Mouse (Mus musculus) spleen, postnatal 4 days (tissue): ENCODE measurements around the gene Nabp2.
A peak's percentile ranks its signal among the peaks of the same experiment; 100 is the strongest.

Experiments
- DNase-seq, 2 experiments: peaks; one replicate each; pipeline ENCODE4 v3.0.0; 2022; ENCODE audit warnings: low spot score in 2 of 2

Nabp2 gene

DNA sequence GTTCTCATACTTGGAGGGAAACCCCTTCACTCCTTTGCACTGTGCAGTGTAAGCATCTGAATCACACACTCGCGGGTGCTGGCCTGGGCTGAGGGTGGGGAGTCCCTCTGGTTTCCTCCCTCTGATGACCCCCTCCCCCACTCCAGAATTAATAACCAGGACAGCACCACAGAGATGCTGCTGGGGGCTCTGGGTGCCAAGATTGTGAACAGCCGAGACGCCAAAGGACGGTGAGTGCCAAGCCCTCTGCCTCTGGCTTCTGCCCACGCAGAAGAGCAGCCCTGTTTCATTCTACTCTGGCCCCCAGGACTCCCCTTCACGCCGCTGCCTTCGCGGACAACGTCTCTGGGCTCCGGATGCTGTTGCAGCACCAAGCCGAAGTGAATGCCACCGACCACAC is 22.4 kb downstream of the Nabp2 start:
- no peak for DNase-seq

- DNase-seq, result no peak
Observed at GRCm38 (mm10) chr10:128385902-128386301, 25.4 kb downstream of the Nabp2 start.

DNA sequence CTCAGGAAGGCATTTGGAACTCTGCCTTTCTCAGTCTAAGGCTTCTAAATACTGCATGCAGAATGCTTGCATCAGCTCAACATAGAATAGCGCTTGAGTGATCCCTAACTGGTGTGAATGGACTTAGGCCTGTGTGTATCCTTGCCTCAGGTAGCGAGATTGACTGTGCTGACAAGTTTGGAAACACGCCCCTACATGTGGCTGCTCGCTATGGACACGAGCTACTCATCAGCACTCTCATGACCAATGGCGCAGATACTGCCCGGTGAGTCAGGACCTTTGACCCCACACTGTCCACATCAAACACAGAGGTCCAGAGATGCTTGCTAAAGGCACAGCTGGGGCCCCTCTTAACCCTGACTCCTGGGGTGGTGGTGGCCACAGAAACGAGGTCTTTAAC is 28.8 kb downstream of the Nabp2 start:
- no peak for DNase-seq

DNA sequence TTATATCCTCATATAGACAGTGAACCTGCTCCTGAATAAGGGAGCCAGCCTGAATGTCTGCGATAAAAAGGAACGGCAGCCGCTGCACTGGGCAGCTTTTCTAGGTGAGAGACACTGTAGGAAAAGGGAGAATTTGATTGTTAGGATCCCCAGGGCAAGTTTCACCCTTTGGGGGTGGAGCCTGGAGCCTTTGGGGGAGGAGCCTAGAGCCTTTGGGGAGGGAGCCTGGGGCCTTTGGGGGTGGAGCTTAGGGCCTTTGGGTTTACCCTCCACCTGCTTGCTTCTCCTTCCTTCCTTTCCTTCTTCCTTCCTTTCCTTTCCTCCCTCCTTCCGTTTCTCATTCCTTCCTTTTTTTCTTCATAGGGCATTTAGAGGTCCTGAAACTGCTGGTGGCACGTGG is 30.7 kb downstream of the Nabp2 start:
- peak in 1 of 2 experiments; percentile 64 for DNase-seq

DNA sequence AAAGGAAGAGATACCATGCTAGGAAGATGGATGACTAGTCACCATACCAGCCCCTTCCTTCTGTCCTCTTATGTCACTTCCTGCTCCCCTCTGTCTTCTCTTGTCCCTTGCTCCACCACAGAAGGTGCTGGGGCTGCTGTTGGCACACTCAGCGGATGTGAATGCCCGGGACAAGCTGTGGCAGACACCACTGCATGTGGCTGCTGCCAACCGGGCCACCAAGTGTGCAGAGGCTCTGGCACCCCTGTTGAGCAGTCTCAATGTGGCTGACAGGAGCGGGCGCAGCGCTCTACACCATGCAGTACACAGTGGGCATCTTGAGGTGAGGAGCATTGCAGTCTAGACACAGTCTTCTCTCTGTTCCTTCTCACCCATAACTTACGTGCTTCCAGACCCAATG is 32.0 kb downstream of the Nabp2 start:
- peak in 1 of 2 experiments; percentile 59 for DNase-seq

DNA sequence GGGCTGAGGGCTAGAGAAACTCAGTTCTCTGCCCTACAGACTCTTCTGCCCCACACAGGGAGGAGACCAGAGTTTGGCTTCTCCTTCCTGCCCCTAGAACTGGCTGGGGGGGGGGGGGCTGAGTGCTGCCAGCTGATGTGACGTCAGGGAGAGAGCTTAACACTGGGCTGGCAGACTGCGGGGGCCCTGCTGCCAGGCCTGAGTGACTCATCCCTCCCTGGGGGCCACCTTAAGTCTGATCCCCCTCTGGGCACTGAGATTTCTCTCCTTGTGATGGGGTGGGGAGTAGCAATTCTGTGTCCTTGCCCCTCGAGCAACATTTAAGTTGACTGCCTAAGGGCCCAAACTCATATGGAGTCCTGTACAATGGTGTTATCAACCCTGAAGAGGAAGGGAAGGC is 32.8 kb downstream of the Nabp2 start:
- DNase-seq, result peak in 1 of 2 experiments; percentile 59

DNA sequence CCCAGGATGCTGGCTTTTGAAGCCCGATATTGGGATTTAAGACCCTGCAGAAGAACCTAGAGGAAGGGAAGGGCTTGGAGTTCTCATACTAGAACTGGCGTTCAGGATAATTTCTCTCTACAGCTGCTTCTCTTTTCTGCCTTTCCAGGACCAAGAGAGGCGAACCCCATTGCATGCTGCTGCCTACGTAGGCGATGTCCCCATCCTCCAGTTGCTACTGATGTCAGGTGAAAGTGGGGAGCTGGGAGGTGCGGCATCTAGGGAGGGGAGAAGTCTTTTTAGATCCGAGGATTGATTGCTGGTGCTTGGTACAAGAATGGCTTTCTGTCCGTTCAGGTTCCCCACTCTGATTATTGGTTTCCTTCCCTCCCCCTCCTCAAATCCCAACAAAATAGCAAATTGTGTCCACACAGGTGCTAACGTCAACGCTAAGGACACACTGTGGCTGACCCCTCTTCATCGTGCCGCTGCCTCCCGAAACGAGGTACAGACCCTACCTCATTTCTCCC is 33.3 kb downstream of the Nabp2 start:
- no peak for DNase-seq

DNA sequence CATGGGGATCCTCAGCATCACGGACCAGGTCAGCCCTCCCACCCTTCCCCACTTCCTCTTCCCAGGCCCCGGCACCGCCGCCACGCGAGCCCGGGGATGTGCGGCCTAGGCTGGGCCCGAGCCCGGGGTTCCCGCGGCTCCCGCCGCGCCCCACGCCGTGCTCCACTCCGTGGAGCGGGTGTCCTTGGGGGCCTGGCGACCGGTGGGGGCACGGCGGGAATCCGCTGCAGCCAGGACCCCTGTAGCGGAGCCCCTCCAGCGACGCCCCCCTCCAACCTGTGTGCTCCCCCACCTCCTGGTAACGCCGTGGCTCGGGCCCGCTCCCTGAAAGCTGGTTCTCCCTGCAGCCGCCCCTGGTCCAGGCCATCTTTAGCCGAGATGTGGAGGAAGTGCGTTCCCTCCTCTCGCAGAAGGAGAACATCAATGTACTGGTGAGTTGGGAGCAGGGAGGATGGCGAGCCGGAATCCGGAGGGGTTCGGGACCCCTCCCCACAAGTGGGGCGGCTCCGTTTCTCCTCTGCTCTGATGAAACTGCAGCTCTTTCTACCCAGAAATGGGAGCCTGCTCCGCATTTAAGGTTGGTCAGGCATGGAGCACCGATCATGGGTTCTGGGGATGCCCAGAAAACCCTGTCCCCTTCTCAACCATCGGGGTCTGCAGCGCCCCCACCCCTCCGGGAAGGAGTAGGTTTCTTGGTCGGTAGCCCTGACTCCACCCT is 33.9 kb downstream of the Nabp2 start:
- peak in 1 of 2 experiments; percentile 54 for DNase-seq

GRCm38 (mm10) chr10:128376455-128377211 is 34.7 kb downstream of the Nabp2 start, which contains the start of gene Ankrd52:
Ankrd52 (plus strand) TSS chr10:128377115.
- peak; percentile 89 to 96 for DNase-seq

GRCm38 (mm10) chr10:128376099-128376454 is 35.2 kb downstream of the Nabp2 start:
- no peak for DNase-seq

DNA sequence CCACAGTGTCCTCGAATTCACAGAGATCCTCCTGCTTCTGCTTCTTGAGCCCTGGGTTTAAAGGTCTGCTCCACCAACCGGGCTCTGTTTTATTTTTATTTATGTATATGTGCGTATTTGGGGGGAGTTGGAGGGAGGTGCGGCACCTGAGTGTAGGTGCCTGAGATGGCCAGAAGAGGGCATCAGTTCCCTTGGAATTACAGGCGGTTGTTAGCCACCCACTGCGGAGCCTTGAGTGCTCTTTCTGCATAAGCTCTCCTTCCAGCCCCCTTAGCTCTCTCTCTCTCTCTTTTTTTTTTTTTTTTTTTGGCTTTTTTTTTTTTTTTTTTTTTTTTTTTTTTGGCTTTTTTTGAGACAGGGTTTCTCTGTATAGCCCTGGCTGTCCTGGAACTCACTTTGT is 36.9 kb downstream of the Nabp2 start:
- no peak for DNase-seq

DNA sequence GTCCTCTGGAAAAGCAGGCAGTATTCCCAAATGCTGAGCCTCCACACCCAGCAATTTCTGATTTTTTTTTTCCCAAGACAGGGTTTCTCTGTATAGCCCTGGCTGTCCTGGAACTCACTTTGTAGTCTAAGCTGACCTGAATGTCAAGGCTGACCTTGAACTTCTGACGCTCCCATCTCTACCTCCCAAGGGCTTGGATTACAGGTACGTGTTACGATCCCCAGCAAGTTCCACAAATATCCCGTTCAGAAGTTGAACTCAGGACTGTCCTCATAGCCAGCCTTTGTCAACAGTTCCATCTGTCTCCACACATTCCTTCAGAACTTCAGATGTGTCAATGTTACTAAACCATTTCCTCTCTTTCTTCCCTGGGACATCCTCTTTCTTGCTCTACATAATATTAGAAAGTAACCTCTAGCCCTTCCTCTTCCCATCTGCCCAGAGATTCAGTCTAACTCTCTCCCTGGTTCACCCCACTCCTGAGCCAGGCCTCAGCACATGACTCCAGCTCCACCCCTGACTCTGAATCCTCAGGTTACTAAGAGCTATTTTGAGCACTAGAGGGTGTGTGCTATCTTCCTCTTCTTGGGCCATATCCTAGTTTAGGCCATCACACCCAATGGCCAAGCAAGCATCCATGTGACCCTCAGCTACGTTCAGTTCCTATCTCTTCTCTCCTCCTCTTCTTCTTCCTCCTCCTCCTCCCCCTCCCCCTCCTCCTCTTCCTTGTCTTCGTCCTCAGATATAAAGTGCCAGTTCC is 38.1 kb downstream of the Nabp2 start:
- no peak for DNase-seq

DNA sequence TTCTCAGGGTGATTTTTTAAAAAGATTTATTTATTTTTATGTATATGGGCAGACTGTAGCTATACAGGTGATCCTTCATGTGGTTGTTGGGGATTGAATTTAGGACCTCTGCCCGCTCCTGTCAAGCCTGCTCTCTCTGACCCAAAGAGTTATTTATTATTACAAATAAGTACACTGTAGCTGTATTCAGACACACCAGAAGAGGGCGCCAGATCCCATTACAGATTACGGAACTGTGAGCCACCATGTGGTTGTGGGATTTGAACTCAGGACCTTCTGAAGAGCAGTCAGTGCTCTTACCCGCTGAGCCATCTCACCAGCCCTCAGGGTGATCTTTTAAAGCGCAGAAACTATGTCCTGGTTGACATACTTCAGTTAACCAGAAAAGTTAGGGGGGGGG is 39.1 kb downstream of the Nabp2 start:
- DNase-seq, result no peak

GRCm38 (mm10) chr10:128370601-128371000 is 40.7 kb downstream of the Nabp2 start:
- no peak for DNase-seq

DNA sequence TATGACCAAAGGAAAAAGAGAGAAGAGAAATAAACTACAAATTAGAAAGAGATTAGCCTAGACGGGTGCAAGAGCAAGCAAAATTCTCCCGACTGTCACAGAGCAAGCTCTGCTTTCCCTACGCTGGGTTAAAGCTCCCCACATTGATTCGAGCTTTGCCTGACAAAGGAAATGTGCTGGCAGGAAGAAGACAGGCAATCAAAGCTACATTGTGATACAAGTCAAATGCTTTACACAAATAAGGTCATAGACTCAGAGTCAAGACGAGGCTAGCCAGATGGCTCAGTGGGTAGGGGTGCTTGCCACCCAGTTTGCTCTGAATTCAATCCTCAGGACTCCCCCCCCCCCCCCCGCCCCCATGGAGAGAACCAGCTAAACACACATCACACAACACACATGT is 41.3 kb downstream of the Nabp2 start:
- no peak for DNase-seq

- no peak for DNase-seq
Observed at GRCm38 (mm10) chr10:128369599-128369998, 41.7 kb downstream of the Nabp2 start.

DNA sequence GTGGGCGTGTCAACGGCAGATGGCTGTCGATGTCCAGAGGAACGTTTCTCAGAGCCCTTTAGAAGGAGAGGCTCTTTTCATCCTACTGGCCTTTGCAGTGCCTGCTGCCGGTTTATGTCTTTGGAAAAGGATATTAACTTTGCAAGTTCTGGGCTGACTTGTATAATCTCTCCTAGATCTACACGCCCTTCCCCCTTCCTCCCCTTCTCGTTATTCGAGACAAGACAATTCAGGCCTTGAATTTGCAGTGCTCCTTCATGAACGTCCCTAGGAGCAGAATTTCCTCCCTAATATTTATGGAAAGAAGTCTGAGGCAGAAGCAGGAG is 42.1 kb downstream of the Nabp2 start:
- no peak for DNase-seq

DNA sequence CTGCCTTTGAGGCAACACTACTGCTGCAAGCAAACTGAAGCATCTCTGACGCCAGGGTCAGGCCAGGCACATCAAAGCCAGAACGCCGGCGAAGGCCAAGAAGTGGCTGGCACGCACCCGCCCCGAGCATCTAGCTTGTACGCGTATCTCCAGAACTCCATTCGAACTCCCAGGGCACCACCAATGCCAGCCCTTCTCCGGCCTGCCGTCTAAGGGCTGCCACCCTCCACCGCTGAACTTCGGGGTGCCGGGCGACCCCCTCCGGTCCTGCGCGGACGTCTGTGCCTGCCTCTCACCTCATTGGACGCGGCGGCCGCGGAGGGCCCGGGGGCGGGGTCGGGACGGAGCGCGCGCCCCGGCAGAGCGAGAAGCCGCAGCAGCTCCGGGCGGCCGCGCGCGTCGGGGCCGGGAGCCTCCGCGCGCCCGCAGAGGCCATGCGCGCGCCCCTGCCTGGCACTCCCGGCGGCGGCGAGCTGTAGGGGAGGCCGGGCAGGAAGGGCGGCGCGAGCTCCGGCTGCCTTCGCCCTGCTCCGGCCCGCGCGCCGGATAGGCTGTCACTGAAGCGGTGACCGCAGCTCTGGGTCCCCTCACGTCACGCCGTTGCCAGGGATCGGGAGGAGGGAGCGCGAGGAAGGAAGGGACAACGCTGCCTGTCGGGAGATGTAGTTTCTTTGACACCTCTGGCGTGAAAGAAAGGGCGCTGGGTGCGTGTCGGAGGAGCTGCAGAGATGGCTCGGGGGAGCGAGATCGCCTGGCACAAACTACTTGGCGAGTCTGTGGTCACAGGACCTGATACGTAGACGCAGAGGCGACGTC is 42.7 kb downstream of the Nabp2 start, which contains the start of gene Coq10a:
Coq10a (minus strand) TSS at position 596 of the 816 bp plus-strand sequence.
- DNase-seq, result peak; percentile 85 to 93

- DNase-seq, result no peak
Observed at GRCm38 (mm10) chr10:128367899-128368401, 43.3 kb downstream of the Nabp2 start.

DNA sequence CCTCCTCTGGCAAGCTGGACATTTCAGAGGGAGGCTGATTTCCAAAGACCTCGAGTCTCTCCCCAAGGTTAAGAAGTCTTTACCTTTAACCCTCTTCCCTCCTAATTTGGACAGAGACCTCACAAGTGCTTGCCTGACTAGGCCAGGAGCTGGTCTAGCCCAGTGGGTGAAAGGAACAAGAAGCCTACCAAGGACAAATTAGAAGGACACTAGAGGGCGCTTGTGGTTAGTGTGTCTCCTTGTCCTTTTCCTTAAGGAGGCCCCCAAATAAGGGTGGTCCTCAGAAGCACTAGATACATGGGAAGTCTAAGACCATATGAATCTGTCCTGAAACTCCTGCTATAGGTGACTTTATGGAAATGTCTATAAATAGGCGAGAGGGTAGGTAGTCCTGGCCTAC is 48.7 kb downstream of the Nabp2 start:
- no peak for DNase-seq

DNA sequence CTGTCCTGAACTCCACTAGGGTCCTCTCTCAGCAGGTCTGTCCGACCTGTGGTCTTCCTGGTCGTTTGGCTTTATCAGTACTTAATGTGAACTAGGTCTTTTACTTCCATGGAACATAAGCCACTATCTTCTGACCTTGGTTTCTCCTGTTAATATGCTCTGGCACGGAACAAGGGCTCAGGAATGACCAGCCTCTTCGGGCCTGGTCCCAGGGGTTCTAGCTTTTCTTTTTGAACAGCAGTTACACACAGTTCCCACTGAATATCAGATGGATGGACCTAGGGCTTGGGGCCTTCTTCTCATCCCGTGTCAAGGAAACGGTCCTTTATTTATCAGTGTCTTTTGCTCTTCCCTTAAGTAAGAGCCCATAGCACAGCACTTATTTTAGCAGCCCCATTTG is 49.5 kb downstream of the Nabp2 start:
- DNase-seq, result no peak
